Mouse (Mus musculus) small intestine, adult 2 months (tissue): ENCODE measurements around the gene Omp.

Experiments
- CTCF ChIP-seq: fragments of 200-500 bp; IDR thresholded peaks from 2 replicates; pipeline ENCODE4 v1.5.1; 2012; ENCODE audit warnings: low read depth, mild to moderate bottlenecking, control low read depth, inconsistent platforms, low read length, moderate library complexity, mixed read lengths; ENCODE audit not compliant: insufficient replicate concordance, insufficient read length; ENCODE audit errors: extremely low read depth
- POLR2A ChIP-seq: fragments of 200-500 bp; IDR thresholded peaks from 2 replicates; pipeline ENCODE4 v1.6.1; 2012; ENCODE audit warnings: low read depth, mild to moderate bottlenecking, control low read depth, inconsistent platforms, low read length, moderate library complexity

DNA sequence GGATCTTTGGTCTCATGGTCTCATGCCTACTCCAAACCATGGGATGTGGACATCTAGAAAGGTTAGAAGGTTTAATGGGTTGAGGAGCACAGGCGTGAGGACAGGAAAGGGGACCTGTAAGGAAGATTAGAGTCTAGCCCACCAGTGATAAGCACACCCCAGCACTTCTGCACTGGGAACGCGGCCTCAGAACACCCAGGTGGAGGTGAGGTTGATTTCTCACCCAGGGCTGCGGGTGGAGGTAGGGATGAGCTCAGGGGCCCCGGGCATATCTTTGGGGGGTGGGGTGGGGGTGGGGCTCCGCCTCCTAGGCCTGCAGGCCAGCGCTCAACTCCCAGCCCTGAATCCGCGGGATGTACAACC, 32.2 kb upstream of the Omp start:
- TF ChIP-seq CTCF (no peak), POLR2A (no peak)
